Mouse (Mus musculus) olfactory bulb, adult 2 months (tissue): ENCODE measurements around the gene Ttc4.

Source experiments
- CTCF ChIP-seq: fragments of 200-500 bp; IDR thresholded peaks from 2 replicates; pipeline ENCODE4 v1.5.1; 2012; ENCODE audit warnings: low read depth, mild to moderate bottlenecking, low read length, moderate library complexity; ENCODE audit not compliant: insufficient read depth
- POLR2A ChIP-seq: fragments of 200-500 bp; IDR thresholded peaks from 2 replicates; pipeline ENCODE4 v1.6.1; 2012; ENCODE audit warnings: mild to moderate bottlenecking, low read depth, low read length, moderate library complexity; ENCODE audit not compliant: insufficient read depth

- TF ChIP-seq POLR2A (no peak), CTCF (no peak)
These were observed 34.9 kb upstream of the Ttc4 start for GRCm38 (mm10) chr4:106713622-106714021.
